Mouse (Mus musculus): ENCODE measurements at regions not wholly inside any gene's neighbourhood (a gene's known extent, or its start where the extent isn't known, plus 50 kb on each side); places are given as distances from the start of the nearest gene placed in this dataset.

GRCm38 (mm10) chr9:30848249-30848648 lies 74.0 kb downstream of the Adamts15 start:
- WGBS: 63% methylated on average over 1 of the region's 1 CpGs
- H3K9me3 ChIP-seq (ENCODE audit: control insufficient read depth, low read length): no peaks in the 10 kb centered on the region
- H3K36me3 ChIP-seq (ENCODE audit: control insufficient read depth, insufficient read depth, low read length): no peaks in the 10 kb centered on the region
- H3K4me1 ChIP-seq (ENCODE audit: control insufficient read depth, insufficient read depth, low read length): peaks cover 3% of the 10 kb centered on the region; the same call in 1 of the 2 replicates
- H3K4me3 ChIP-seq (ENCODE audit: low read length): no peak overlapping the region
- H3K27ac ChIP-seq (ENCODE audit: low read length): no peak overlapping the region
- no peaks in the 10 kb centered on the region for H3K27me3 ChIP-seq (replicated peaks; ENCODE audit: control insufficient read depth, insufficient read depth, low read length)
- H3K4me2 ChIP-seq (ENCODE audit: low read depth, low read length): no peak overlapping the region
- H3K9ac ChIP-seq (ENCODE audit: low read depth, low read length): no peak overlapping the region
- no peak for ATAC-seq

DNA sequence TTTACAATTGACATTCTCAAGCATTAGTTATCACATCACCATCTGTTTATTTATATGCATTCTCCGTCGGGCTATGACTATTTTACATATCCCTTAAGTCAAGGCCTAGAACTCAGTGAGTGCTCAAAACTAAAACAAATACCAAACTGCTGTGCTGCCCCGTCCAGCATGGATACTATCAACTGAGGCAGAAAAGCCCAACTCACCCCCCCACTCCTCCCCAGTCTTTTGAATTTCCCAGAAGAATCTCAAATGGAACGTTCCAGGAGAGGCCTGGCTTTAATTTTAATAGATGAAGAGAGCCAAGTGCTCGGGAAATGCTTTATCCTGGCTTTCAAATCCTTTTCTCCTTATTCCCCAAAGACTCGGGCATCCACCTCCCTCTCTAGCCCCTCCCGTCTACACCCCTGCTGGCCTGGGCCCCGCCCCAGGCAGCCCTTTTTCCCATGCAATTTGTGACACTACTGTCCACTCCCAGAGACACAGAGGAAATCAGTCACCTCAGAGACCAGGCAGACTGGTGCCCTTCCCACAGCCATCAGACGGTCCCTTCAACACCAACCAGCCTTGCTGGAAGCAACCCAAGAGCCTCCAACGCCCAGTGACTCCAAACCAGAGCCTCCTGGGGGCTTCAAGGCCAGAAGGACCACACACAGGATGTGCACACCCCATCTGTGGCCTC lies 76.5 kb downstream of the Adamts15 start:
- Histone ChIP-seq H3K4me2 (ENCODE audit: low read depth, low read length) (no peak overlapping the region), H3K27me3 (replicated peaks; ENCODE audit: control insufficient read depth, insufficient read depth, low read length) (no peaks in the 10 kb centered on the region), H3K27ac (ENCODE audit: low read length) (no peak overlapping the region), H3K9ac (ENCODE audit: low read depth, low read length) (no peak overlapping the region), H3K36me3 (ENCODE audit: control insufficient read depth, insufficient read depth, low read length) (no peaks in the 10 kb centered on the region), H3K9me3 (ENCODE audit: control insufficient read depth, low read length) (no peaks in the 10 kb centered on the region), H3K4me3 (ENCODE audit: low read length) (no peak overlapping the region), H3K4me1 (ENCODE audit: control insufficient read depth, insufficient read depth, low read length) (peaks cover 3% of the 10 kb centered on the region; the same call in 1 of the 2 replicates)
- 63% methylated on average over 10 of the region's 10 CpGs for WGBS
- no peak for ATAC-seq

DNA sequence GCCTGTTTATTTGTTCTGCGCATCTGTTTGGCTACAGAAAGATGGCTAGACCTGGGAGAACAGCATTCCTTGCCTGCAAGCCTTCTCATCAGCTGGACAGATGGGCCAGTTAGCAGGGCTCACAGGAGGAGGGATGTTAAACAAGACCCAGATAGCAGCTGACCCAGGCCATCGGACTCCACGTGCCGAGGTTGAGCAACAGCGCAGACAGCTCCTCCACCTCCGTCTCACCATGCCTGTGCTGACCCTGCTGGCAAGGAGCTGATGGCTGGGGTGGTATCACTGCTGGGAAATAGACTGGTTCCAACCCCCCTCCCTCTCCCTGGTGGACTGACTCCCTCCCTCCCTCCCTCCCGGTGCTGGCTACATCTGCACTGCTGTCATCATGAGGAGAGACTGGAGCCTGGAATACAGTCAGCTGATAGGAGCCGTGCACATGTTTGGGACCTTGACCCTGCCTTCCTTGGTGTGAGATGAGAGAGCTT lies 78.1 kb downstream of the Adamts15 start:
- 0 out of 2 replicates have a peak, but pooled peaks cover 3% of the 10 kb centered on the region for H3K4me1 ChIP-seq (ENCODE audit: control insufficient read depth, insufficient read depth, low read length)
- 35% methylated on average over 8 of the region's 8 CpGs for WGBS
- H3K9me3 ChIP-seq (ENCODE audit: control insufficient read depth, low read length): no peaks in the 10 kb centered on the region
- H3K4me3 ChIP-seq (ENCODE audit: low read length): no peak overlapping the region
- H3K27me3 ChIP-seq (replicated peaks; ENCODE audit: control insufficient read depth, insufficient read depth, low read length): no peaks in the 10 kb centered on the region
- peak; percentile 42 for ATAC-seq
- no peaks in the 10 kb centered on the region for H3K36me3 ChIP-seq (ENCODE audit: control insufficient read depth, insufficient read depth, low read length)
- H3K27ac ChIP-seq (ENCODE audit: low read length): no peak overlapping the region
- no peak overlapping the region for H3K4me2 ChIP-seq (ENCODE audit: low read depth, low read length)
- H3K9ac ChIP-seq (ENCODE audit: low read depth, low read length): no peak overlapping the region

- Histone ChIP-seq H3K27ac (ENCODE audit: low read length) (no peak overlapping the region), H3K9me3 (ENCODE audit: control insufficient read depth, low read length) (no peaks in the 10 kb centered on the region), H3K4me3 (ENCODE audit: low read length) (no peak overlapping the region), H3K4me1 (ENCODE audit: control insufficient read depth, insufficient read depth, low read length) (no peaks in the 10 kb centered on the region), H3K4me2 (ENCODE audit: low read depth, low read length) (no peak overlapping the region), H3K36me3 (ENCODE audit: control insufficient read depth, insufficient read depth, low read length) (no peaks in the 10 kb centered on the region), H3K27me3 (replicated peaks; ENCODE audit: control insufficient read depth, insufficient read depth, low read length) (no peaks in the 10 kb centered on the region; the same call in 1 of the 2 replicates), H3K9ac (ENCODE audit: low read depth, low read length) (no peak overlapping the region)
- whole genome bisulfite sequencing: 47% methylated on average over 4 of the region's 4 CpGs
- ATAC-seq: no peak
Observed at GRCm38 (mm10) chr9:30834908-30835307, 87.3 kb downstream of the Adamts15 start.

DNA sequence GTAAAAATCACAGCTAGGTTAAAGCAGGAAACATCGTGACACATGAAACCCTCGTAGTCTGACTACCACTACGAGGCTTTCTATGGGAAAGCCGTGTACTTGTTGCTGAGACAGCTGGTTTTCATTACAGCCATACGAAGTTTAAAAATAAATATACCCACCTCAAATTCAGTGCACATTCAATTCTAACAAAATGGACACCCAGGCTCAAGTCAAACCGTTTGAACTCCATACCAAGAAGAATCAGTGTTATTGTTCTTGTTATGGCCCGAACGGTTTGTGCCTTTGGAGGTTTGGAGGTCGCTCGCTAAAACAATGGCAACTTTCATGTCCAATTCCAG lies 87.7 kb downstream of the Adamts15 start:
- no peaks in the 10 kb centered on the region; the same call in 1 of the 2 replicates for H3K27me3 ChIP-seq (replicated peaks; ENCODE audit: control insufficient read depth, insufficient read depth, low read length)
- 60% methylated on average over 10 of the region's 10 CpGs for WGBS
- H3K36me3 ChIP-seq (ENCODE audit: control insufficient read depth, insufficient read depth, low read length): no peaks in the 10 kb centered on the region
- no peak overlapping the region for H3K4me3 ChIP-seq (ENCODE audit: low read length)
- no peak for ATAC-seq
- no peak overlapping the region for H3K4me2 ChIP-seq (ENCODE audit: low read depth, low read length)
- no peaks in the 10 kb centered on the region for H3K4me1 ChIP-seq (ENCODE audit: control insufficient read depth, insufficient read depth, low read length)
- no peak overlapping the region for H3K9ac ChIP-seq (ENCODE audit: low read depth, low read length)
- no peak overlapping the region for H3K27ac ChIP-seq (ENCODE audit: low read length)
- H3K9me3 ChIP-seq (ENCODE audit: control insufficient read depth, low read length): no peaks in the 10 kb centered on the region

- H3K4me1 ChIP-seq (ENCODE audit: control insufficient read depth, insufficient read depth, low read length): no peaks in the 10 kb centered on the region
- ATAC-seq: no peak
- H3K27me3 ChIP-seq (replicated peaks; ENCODE audit: control insufficient read depth, insufficient read depth, low read length): no peaks in the 10 kb centered on the region; the same call in 1 of the 2 replicates
- H3K4me2 ChIP-seq (ENCODE audit: low read depth, low read length): no peak overlapping the region
- no peaks in the 10 kb centered on the region for H3K9me3 ChIP-seq (ENCODE audit: control insufficient read depth, low read length)
- 74% methylated on average over 15 of the region's 15 CpGs for WGBS
- no peak overlapping the region for H3K27ac ChIP-seq (ENCODE audit: low read length)
- no peak overlapping the region for H3K4me3 ChIP-seq (ENCODE audit: low read length)
- no peak overlapping the region for H3K9ac ChIP-seq (ENCODE audit: low read depth, low read length)
- H3K36me3 ChIP-seq (ENCODE audit: control insufficient read depth, insufficient read depth, low read length): no peaks in the 10 kb centered on the region
Observed at GRCm38 (mm10) chr9:30833836-30834564, 88.3 kb downstream of the Adamts15 start.

DNA sequence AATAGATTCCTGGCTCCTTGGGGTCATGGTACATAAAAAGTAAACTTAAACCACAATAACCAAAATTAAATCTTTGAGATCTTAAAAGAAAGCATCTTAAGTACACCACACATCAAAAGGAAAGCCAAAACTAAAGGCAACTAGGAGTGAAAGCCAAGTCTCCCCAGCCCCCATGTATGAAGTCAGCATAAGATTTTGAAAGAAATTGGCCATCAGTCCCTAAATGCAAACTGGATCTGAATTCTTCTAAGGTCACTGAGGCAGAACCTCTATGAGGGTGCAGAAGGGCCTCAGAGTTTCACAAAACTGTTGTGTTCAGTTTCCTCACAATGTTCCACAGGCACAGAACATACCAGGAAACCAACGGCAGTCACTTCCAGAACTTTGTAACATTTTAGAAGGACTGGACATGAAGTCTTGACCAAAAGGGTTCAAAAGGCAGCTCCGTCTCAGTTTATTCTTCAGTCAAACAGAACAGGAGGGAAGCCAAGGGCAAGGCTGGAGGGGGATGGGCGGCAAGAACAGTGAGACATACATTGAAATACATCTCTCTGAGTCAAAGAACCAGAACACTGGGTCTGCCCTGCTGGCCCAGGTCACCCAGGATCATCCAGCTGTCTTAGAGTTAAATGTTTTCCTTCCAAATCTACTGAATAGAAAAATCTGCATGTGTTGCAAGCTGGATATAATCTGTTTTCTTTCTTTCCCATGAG lies 92.9 kb downstream of the Adamts15 start:
- Histone ChIP-seq H3K4me2 (ENCODE audit: low read depth, low read length) (no peak overlapping the region), H3K9me3 (ENCODE audit: control insufficient read depth, low read length) (no peaks in the 10 kb centered on the region), H3K36me3 (ENCODE audit: control insufficient read depth, insufficient read depth, low read length) (no peaks in the 10 kb centered on the region), H3K4me3 (ENCODE audit: low read length) (no peak overlapping the region), H3K27ac (ENCODE audit: low read length) (no peak overlapping the region), H3K4me1 (ENCODE audit: control insufficient read depth, insufficient read depth, low read length) (no peaks in the 10 kb centered on the region), H3K27me3 (replicated peaks; ENCODE audit: control insufficient read depth, insufficient read depth, low read length) (no peaks in the 10 kb centered on the region), H3K9ac (ENCODE audit: low read depth, low read length) (no peak overlapping the region)
- no peak for ATAC-seq
- WGBS: 78% methylated on average over 3 of the region's 3 CpGs

DNA sequence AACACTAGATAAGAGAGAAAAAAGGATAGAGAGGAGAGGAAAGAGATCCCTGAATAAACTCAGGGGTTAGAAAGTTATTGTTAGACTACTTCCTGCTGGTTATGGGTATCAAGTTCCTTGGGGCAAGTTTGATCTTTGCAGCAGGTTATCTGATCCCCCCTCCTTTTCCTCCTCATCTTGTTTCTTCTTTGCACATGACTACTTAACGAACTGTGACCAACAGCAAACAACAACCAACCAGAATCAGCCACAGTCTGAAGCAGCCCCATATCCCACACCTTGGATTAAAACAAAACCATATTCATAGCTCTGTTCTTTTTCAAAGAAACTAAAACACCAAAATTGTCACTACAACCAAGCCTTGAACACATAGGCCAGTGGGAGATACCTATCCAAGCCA lies 94.5 kb downstream of the Adamts15 start:
- Histone ChIP-seq H3K4me1 (ENCODE audit: control insufficient read depth, insufficient read depth, low read length) (no peaks in the 10 kb centered on the region), H3K36me3 (ENCODE audit: control insufficient read depth, insufficient read depth, low read length) (no peaks in the 10 kb centered on the region), H3K27ac (ENCODE audit: low read length) (no peak overlapping the region), H3K9ac (ENCODE audit: low read depth, low read length) (no peak overlapping the region), H3K27me3 (replicated peaks; ENCODE audit: control insufficient read depth, insufficient read depth, low read length) (no peaks in the 10 kb centered on the region), H3K4me2 (ENCODE audit: low read depth, low read length) (no peak overlapping the region), H3K9me3 (ENCODE audit: control insufficient read depth, low read length) (no peaks in the 10 kb centered on the region), H3K4me3 (ENCODE audit: low read length) (no peak overlapping the region)
- ATAC-seq: no peak
- WGBS: 84% methylated on average over 1 of the region's 1 CpGs

GRCm38 (mm10) chr9:30824056-30824625 lies 98.1 kb downstream of the Adamts15 start:
- ATAC-seq: no peak
- Histone ChIP-seq H3K4me1 (ENCODE audit: control insufficient read depth, insufficient read depth, low read length) (peaks cover 6% of the 10 kb centered on the region; the same call in 1 of the 2 replicates), H3K4me2 (ENCODE audit: low read depth, low read length) (no peak overlapping the region), H3K27ac (ENCODE audit: low read length) (no peak overlapping the region), H3K9ac (ENCODE audit: low read depth, low read length) (no peak overlapping the region), H3K27me3 (replicated peaks; ENCODE audit: control insufficient read depth, insufficient read depth, low read length) (no peaks in the 10 kb centered on the region), H3K9me3 (ENCODE audit: control insufficient read depth, low read length) (no peaks in the 10 kb centered on the region), H3K36me3 (ENCODE audit: control insufficient read depth, insufficient read depth, low read length) (no peaks in the 10 kb centered on the region), H3K4me3 (ENCODE audit: low read length) (no peak overlapping the region)
- 65% methylated on average over 4 of the region's 4 CpGs for WGBS
